Mouse (Mus musculus): ENCODE measurements at regions not wholly inside any gene's neighbourhood (a gene's known extent, or its start where the extent isn't known, plus 50 kb on each side); places are given as distances from the start of the nearest gene placed in this dataset.

DNA sequence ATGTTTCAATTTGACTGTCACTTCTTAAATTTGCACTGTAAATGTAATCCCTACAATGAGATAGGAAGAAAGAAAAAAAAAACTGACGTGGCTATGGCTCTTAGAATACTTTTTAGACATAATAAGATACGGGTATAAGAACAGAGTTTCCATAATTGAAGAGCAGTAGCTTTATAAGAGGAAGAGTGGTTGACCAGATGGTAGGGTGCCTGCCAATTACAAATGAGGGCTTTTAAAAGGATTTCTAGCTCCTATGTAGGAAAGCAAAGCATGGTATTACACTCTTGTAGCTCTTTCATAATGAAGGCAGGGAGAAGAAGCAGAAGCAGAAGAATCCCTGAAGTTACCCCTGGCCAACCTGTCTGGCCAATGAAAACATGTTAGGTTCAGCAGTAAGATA lies 239.7 kb upstream of the Car10 start:
- no peak for DNase-seq (ENCODE audit: low spot score)

DNA sequence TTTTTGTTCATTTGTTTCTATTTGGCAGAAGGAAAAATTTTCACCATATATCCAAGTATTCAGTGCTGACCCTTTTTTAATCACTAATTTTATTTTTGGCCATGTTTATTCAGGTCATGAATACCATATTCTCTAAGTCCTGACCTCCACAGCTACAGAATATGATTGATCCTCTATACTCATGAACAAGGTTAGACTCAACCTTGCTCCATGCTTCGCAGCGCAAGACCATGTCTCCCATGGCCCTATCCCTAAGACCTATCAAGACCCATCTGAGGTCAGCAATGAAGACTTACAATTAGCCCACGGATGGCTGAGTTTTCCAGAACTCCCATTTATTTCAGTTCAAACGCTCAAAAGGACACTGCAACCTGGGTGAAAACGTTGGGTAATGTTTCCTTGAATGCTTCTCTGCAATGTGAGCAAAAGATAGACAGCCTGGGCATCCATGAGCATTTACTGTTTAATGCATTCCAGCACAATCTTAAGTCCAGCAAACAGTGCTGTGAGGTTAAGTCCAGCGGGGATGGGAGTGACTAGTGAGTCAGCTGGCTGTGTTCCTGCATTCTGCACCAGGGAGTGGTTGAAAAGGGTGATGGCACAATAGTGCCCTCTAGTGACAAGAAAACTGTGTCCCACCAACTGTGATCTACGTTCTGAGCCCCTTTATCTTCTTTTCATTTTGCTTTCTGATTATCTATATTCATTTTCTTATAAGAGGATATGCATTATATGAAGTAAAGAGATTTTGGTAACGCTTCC lies 208.0 kb upstream of the Car10 start:
- peak; percentile 43 for DNase-seq (ENCODE audit: low spot score)

DNA sequence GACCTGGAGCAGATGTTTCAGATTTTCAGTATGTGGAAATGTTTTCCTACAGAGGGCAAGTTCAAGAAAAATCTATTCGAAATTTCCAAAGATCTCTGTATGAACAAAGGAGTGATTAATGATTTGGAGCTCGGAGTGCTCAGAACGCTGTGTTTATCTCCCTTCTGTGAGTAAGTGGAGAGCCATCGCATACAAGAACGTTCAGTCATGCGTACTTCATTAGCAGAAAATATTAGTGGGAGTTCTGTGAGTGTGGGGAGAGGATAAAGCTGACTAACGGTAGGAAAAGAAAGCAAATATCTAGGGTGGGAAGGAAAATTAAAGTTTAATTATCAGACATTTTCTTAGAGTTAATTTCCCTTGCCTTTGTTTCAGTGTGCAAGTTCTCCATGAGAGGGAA lies 198.5 kb upstream of the Car10 start:
- no peak for DNase-seq (ENCODE audit: low spot score)

Data from ovary, adult 18-20 months (tissue).